Comparison of ENCODE assay signal across 16 mouse cellular contexts in the genomic region with DNA sequence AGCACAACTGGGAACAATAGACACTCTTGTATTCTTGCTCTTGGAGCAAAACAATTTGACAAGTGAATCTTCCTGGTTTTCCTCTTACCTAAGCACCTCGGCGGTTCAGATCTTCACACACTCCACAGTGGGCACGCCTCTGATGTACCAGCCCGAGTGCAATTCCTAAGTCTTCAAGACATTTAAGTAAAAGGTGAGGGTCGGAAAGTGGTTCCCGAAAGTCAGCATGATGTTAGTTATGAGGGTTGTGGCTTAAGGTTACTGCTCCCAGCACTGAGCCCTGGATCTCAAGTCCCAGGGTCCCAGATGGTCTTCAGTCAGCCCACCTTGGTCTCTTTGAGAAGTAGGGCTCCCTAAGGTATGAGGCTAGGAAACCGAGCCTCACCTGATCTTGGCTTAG.
"Had no signal": no experiment of that assay in that cellular context is flagged by ENCODE, and none has a peak within 500 bp of the region (broad histone marks: within the 10 kb centered on the region; RNA-seq: fewer than 3 reads in every experiment).

No protein-coding gene starts in this region.

- H3K4me2 ChIP-seq: neural tube, embryonic 13.5 days; neural tube, embryonic 15.5 days; stomach, embryonic 15.5 days had no signal

- H3K27ac ChIP-seq: neural tube, embryonic 13.5 days; neural tube, embryonic 15.5 days; stomach, embryonic 15.5 days; stomach, postnatal 0 days had no signal

- H3K4me1 ChIP-seq: neural tube, embryonic 15.5 days; stomach, embryonic 15.5 days had no signal

- H3K4me3 ChIP-seq: neural tube, embryonic 13.5 days; neural tube, embryonic 15.5 days; stomach, embryonic 15.5 days had no signal

- H3K9ac ChIP-seq: neural tube, embryonic 13.5 days; neural tube, embryonic 15.5 days; stomach, embryonic 15.5 days had no signal

- H3K9me3 ChIP-seq: neural tube, embryonic 13.5 days; neural tube, embryonic 15.5 days; stomach, embryonic 15.5 days had no signal

- DNase-seq: retina, postnatal 1 day; right cerebral cortex, adult 18-20 months; right cerebral cortex, postnatal 14 days; right cerebral cortex, postnatal 25 days; right cerebral cortex, postnatal 4 days; spleen, adult 18-20 months; thymus, adult 18-20 months; thymus, adult 2 months; thymus, postnatal 14 days; thymus, postnatal 25 days; thymus, postnatal 36 days; thymus, postnatal 4 days had no signal

- H3K27me3 ChIP-seq: neural tube, embryonic 13.5 days; neural tube, embryonic 15.5 days; stomach, embryonic 15.5 days had no signal

- H3K36me3 ChIP-seq: neural tube, embryonic 13.5 days; neural tube, embryonic 15.5 days; stomach, embryonic 15.5 days had no signal
